In genomic region chr6:84155765-84156164, GRCm38 (mm10) we compare ENCODE assay signal across 16 mouse cellular contexts.
DNase-seq lines count a peak whose midpoint lies in the region; ATAC-seq lines count a peak whose summit lies in the region.
"Had no signal": no experiment of that assay in that cellular context is flagged by ENCODE, and none has a peak within 500 bp of the region (broad histone marks: within the 10 kb centered on the region; RNA-seq: fewer than 3 reads in every experiment).

No protein-coding gene starts in this region.

- 65% methylated on average over 3 of the region's 3 CpGs for WGBS in embryonic facial prominence, embryonic 10.5 days
- WGBS in forebrain, embryonic 12.5 days = 80% methylated on average over 3 of the region's 3 CpGs

- no peaks in the 10 kb centered on the region for H3K27me3 ChIP-seq in embryonic facial prominence, embryonic 10.5 days (replicated peaks; ENCODE audit: low read depth, poor library complexity, severe bottlenecking)
- no peaks in the 10 kb centered on the region for H3K27me3 ChIP-seq in forebrain, embryonic 12.5 days
- H3K27me3 ChIP-seq: hindbrain, embryonic 13.5 days; midbrain, embryonic 15.5 days had no signal

- peak; percentile 53 to 60 for DNase-seq in cerebellum, postnatal 10 days
- no peak for DNase-seq in cerebellum, adult 8-10 months
- DNase-seq in embryonic facial prominence, embryonic 10.5 days (ENCODE audit: low spot score) = no peak
- peak; percentile 62 to 69 for DNase-seq in heart, adult 9 months (ENCODE audit: low spot score in 2 of 2)
- peak; percentile 22 to 41 for DNase-seq in heart, postnatal 36 days
- DNase-seq in kidney, postnatal 25 days = no peak
- DNase-seq in layer of hippocampus, adult 18-20 months (ENCODE audit: low spot score in 2 of 2) = no peak
- DNase-seq: kidney, adult 18-20 months; retina, postnatal 1 day; spleen, adult 18-20 months had no signal

- H3K4me3 ChIP-seq in embryonic facial prominence, embryonic 10.5 days = no peak overlapping the region
- no peak overlapping the region for H3K4me3 ChIP-seq in forebrain, embryonic 12.5 days (replicated peaks)
- H3K4me3 ChIP-seq: hindbrain, embryonic 13.5 days; layer of hippocampus, adult 2 months; midbrain, embryonic 15.5 days had no signal

- peak overlapping the region; percentile 10; the same call in 1 of the 2 replicates for H3K27ac ChIP-seq in embryonic facial prominence, embryonic 10.5 days (replicated peaks)
- H3K27ac ChIP-seq in forebrain, embryonic 12.5 days = no peak overlapping the region
- H3K27ac ChIP-seq: hindbrain, embryonic 13.5 days; layer of hippocampus, adult 2 months; liver, embryonic 14.5 days; macrophage; midbrain, embryonic 15.5 days had no signal

- ATAC-seq in forebrain, embryonic 12.5 days (ENCODE audit: low FRiP score) = no peak
- ATAC-seq: midbrain, embryonic 15.5 days had no signal

- H3K9ac ChIP-seq in forebrain, embryonic 12.5 days = no peak overlapping the region
- H3K9ac ChIP-seq: hindbrain, embryonic 13.5 days; liver, embryonic 14.5 days; midbrain, embryonic 15.5 days had no signal

- H3K9me3 ChIP-seq in embryonic facial prominence, embryonic 10.5 days = no peaks in the 10 kb centered on the region
- no peaks in the 10 kb centered on the region for H3K9me3 ChIP-seq in forebrain, embryonic 12.5 days
- H3K9me3 ChIP-seq: hindbrain, embryonic 13.5 days; midbrain, embryonic 15.5 days had no signal

- intact Hi-C loops in heart, postnatal 36 days (cut with DNase I) = no loop called here

- H3K4me2 ChIP-seq in forebrain, embryonic 12.5 days = no peak overlapping the region
- H3K4me2 ChIP-seq: hindbrain, embryonic 13.5 days; midbrain, embryonic 15.5 days had no signal

- no peaks in the 10 kb centered on the region for H3K36me3 ChIP-seq in embryonic facial prominence, embryonic 10.5 days (replicated peaks)
- no peaks in the 10 kb centered on the region for H3K36me3 ChIP-seq in forebrain, embryonic 12.5 days (replicated peaks)
- H3K36me3 ChIP-seq: hindbrain, embryonic 13.5 days; midbrain, embryonic 15.5 days had no signal

- peaks cover 21% of the 10 kb centered on the region for H3K4me1 ChIP-seq in embryonic facial prominence, embryonic 10.5 days
- no peaks in the 10 kb centered on the region for H3K4me1 ChIP-seq in forebrain, embryonic 12.5 days
- H3K4me1 ChIP-seq: hindbrain, embryonic 13.5 days; midbrain, embryonic 15.5 days had no signal

Comparison
In these comparisons a context has a peak if more than half of its experiments do, and no peak if none do; other contexts are left out.
1. DNase-seq: peak in cerebellum, postnatal 10 days (2 of 2), heart, adult 9 months (2 of 2) and heart, postnatal 36 days (2 of 2); none in cerebellum, adult 8-10 months (single experiment), embryonic facial prominence, embryonic 10.5 days (single experiment), kidney, postnatal 25 days (0 of 2) and layer of hippocampus, adult 18-20 months (0 of 2).